Mouse (Mus musculus): ENCODE measurements around the gene Dab1. TPM values are rescaled to one million over a fixed set of nuclear protein-coding genes. Genes with fewer than 3 reads are reported as not detected.

The Dab1 gene
- polyA plus RNA-seq, 1 experiment from 2014 or later = 41.3 TPM

- no peak overlapping the region for H3K27ac ChIP-seq
- H3K4me3 ChIP-seq = no peak overlapping the region
- no peak overlapping the region for H3K4me2 ChIP-seq (replicated peaks)
- 46% methylated on average over 5 of the region's 5 CpGs for WGBS
- H3K36me3 ChIP-seq = no peaks in the 10 kb centered on the region
- H3K9me3 ChIP-seq = no peaks in the 10 kb centered on the region
- no peaks in the 10 kb centered on the region for H3K27me3 ChIP-seq (replicated peaks)
- no peak for ATAC-seq (ENCODE audit: low FRiP score, low read depth)
- no peaks in the 10 kb centered on the region for H3K4me1 ChIP-seq
- H3K9ac ChIP-seq = no peak overlapping the region
These were observed 766.1 kb downstream of the Dab1 start for GRCm38 (mm10) chr4:104385272-104385671.

DNA sequence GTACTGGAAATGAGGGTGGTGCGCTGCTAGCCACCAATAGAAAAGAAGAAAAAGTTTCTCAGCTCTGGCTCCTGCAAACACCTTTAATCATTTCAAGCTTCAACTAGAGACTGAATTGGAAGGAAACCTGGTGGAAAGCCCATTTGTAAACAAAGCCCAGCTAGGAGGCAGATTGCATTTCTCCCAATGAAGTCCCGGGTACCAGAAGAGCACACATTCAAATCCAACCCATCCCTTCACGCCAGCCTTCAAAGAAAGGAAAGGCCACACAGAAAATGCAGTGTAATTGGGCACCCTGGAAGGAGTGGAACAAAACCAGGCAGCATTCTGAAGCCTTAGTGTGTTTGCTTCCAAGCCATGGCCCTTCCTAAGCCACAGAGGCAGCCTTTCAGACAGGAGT lies 776.4 kb downstream of the Dab1 start:
- H3K36me3 ChIP-seq = no peaks in the 10 kb centered on the region
- H3K4me3 ChIP-seq = no peak overlapping the region
- H3K4me2 ChIP-seq (replicated peaks) = no peak overlapping the region
- H3K27me3 ChIP-seq (replicated peaks) = no peaks in the 10 kb centered on the region
- H3K4me1 ChIP-seq = peaks cover 8% of the 10 kb centered on the region
- ATAC-seq (ENCODE audit: low FRiP score, low read depth) = no peak
- H3K9ac ChIP-seq = no peak overlapping the region
- no peaks in the 10 kb centered on the region for H3K9me3 ChIP-seq
- H3K27ac ChIP-seq = no peak overlapping the region
- 73% methylated on average over 3 of the region's 3 CpGs for WGBS

DNA sequence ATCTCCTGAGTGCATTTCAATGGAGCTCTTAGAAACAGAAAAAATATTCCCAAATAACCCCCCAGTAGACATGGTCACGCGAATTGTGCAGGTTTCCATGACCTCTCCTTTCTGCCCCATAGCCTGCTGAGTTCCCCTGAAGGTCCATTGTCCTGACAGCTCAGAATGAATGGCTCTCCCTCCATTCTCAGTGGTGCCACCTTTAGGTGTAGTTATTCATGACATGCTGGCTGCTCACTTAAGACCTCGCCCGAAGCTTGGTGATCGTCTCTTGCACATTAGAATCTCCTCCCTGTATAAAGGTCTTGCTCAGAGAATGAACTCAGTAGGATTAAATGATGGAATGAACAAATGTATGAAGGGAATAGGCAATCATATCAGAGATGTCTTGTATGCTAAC lies 776.9 kb downstream of the Dab1 start:
- Histone ChIP-seq H3K4me1 (peaks cover 8% of the 10 kb centered on the region), H3K27ac (no peak overlapping the region), H3K4me2 (replicated peaks) (no peak overlapping the region), H3K4me3 (no peak overlapping the region), H3K36me3 (no peaks in the 10 kb centered on the region), H3K9ac (no peak overlapping the region), H3K27me3 (replicated peaks) (no peaks in the 10 kb centered on the region), H3K9me3 (no peaks in the 10 kb centered on the region)
- ATAC-seq (ENCODE audit: low FRiP score, low read depth) = no peak
- 85% methylated on average over 5 of the region's 5 CpGs for WGBS

DNA sequence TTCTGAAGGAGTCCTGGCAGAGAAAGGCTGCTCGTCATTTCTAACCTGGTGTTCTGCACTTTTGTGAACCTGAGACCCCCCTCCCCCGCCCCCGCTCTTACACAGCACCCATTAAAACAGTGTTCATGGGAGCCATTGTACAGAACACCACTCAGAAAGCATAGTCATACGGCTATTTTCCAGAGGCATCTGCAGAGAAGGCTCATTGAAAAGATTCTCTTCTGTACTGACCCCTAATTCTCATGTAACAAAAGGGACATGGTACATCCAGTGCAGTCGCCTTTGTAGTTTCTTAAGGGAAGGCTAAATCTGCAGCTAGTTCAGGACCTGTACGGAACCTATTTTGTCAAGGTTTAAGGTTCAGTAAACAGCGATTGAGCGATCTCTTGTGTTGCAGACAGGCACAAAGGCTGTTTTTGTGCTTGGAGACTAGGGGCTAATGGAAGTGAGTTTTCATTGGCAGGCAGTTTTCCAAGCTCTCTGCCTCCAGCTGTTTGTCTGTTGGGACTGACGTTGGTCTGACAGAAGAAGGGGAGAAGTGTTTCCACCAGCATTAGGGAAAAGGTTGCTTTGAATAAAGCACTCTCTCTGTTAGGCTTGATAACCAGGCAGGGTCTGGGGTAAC lies 780.1 kb downstream of the Dab1 start:
- Histone ChIP-seq H3K27ac (no peak overlapping the region), H3K27me3 (replicated peaks) (no peaks in the 10 kb centered on the region), H3K4me2 (replicated peaks) (no peak overlapping the region), H3K36me3 (no peaks in the 10 kb centered on the region), H3K4me1 (peaks cover 8% of the 10 kb centered on the region), H3K9ac (no peak overlapping the region), H3K4me3 (no peak overlapping the region), H3K9me3 (no peaks in the 10 kb centered on the region)
- ATAC-seq (ENCODE audit: low FRiP score, low read depth) = peak; percentile 61; the same call in 1 of the 2 replicates
- WGBS = 41% methylated on average over 9 of the region's 9 CpGs

GRCm38 (mm10) chr4:104404099-104404498 lies 784.9 kb downstream of the Dab1 start:
- no peak overlapping the region for H3K27ac ChIP-seq
- 92% methylated on average over 5 of the region's 5 CpGs for WGBS
- H3K36me3 ChIP-seq = no peaks in the 10 kb centered on the region
- no peak overlapping the region for H3K4me2 ChIP-seq (replicated peaks)
- H3K9ac ChIP-seq = no peak overlapping the region
- no peaks in the 10 kb centered on the region for H3K9me3 ChIP-seq
- no peak overlapping the region for H3K4me3 ChIP-seq
- peaks cover 6% of the 10 kb centered on the region for H3K4me1 ChIP-seq
- no peak for ATAC-seq (ENCODE audit: low FRiP score, low read depth)
- H3K27me3 ChIP-seq (replicated peaks) = no peaks in the 10 kb centered on the region

GRCm38 (mm10) chr4:104410922-104411321 lies 791.8 kb downstream of the Dab1 start:
- Histone ChIP-seq H3K9ac (no peak overlapping the region), H3K4me2 (replicated peaks) (no peak overlapping the region), H3K4me3 (no peak overlapping the region), H3K27ac (no peak overlapping the region), H3K9me3 (no peaks in the 10 kb centered on the region), H3K36me3 (no peaks in the 10 kb centered on the region), H3K4me1 (peaks cover 9% of the 10 kb centered on the region; the same call in 1 of the 2 replicates), H3K27me3 (replicated peaks) (no peaks in the 10 kb centered on the region)
- no peak for ATAC-seq (ENCODE audit: low FRiP score, low read depth)
- WGBS = 88% methylated on average over 6 of the region's 6 CpGs

DNA sequence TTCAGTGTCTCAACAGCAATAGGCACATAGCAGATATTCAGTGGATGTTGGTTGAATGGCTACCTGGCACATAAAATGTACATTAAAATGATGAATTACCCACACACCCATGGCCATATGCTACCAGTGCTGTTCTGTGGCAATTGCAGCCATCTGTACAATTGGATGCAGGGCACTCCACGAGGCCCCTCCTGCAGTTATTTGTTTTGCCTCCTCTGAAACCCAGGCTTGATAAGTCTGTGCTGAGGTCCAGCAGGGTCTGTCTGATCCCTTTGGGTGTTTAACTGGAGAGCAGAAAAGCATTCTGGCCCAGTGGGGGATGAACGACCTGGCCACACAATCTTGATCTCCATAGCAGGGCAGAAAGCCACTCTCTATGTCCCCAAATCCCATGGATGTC lies 796.3 kb downstream of the Dab1 start:
- no peak for ATAC-seq (ENCODE audit: low FRiP score, low read depth)
- no peak overlapping the region for H3K4me2 ChIP-seq (replicated peaks)
- no peak overlapping the region for H3K4me3 ChIP-seq
- H3K27me3 ChIP-seq (replicated peaks) = no peaks in the 10 kb centered on the region
- H3K9ac ChIP-seq = no peak overlapping the region
- no peak overlapping the region for H3K27ac ChIP-seq
- no peaks in the 10 kb centered on the region for H3K36me3 ChIP-seq
- no peaks in the 10 kb centered on the region for H3K9me3 ChIP-seq
- H3K4me1 ChIP-seq = peaks cover 9% of the 10 kb centered on the region; the same call in 1 of the 2 replicates
- 31% methylated on average over 2 of the region's 2 CpGs for WGBS

GRCm38 (mm10) chr4:104418354-104418753 lies 799.2 kb downstream of the Dab1 start:
- H3K4me1 ChIP-seq = peaks cover 9% of the 10 kb centered on the region; the same call in 1 of the 2 replicates
- no peak overlapping the region for H3K4me2 ChIP-seq (replicated peaks)
- WGBS = 94% methylated on average over 2 of the region's 2 CpGs
- H3K9ac ChIP-seq = no peak overlapping the region
- no peaks in the 10 kb centered on the region for H3K27me3 ChIP-seq (replicated peaks)
- no peak for ATAC-seq (ENCODE audit: low FRiP score, low read depth)
- no peaks in the 10 kb centered on the region for H3K36me3 ChIP-seq
- H3K27ac ChIP-seq = no peak overlapping the region
- H3K4me3 ChIP-seq = no peak overlapping the region
- no peaks in the 10 kb centered on the region for H3K9me3 ChIP-seq

DNA sequence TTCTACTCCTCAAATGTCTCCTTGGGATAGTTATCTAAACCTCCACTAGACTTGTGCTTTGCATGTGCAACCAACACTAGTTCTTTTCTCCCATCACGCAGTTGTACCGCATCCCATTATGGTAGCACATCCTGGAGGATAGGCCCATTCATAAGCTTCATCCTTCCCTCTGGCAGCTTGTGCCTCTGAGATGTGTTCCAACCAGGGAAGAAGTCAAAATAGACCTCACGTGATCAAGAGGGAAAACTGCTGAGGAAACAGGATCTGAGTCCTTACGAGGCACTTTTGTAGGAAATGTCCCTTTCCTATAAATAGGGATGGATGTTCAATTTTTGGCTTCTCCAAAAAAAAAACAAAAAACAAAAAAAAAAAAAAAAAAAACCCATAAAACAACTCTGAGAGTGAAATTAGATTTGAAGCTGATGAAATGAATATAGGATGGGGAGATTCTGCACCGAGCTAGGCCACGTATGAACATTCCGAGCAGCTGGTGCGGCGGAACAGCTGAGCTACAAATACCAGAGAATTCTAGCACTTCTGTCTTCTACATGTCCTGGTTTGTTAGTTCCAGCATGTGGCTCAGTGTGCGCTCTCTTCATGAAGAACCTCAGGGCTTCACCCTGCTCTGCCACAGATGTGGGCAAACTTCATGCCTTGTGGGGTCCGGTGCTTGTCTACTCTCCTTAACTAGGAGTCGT lies 802.0 kb downstream of the Dab1 start:
- H3K27ac ChIP-seq = no peak overlapping the region
- no peak overlapping the region for H3K4me3 ChIP-seq
- no peaks in the 10 kb centered on the region for H3K36me3 ChIP-seq
- ATAC-seq (ENCODE audit: low FRiP score, low read depth) = no peak
- no peak overlapping the region for H3K9ac ChIP-seq
- no peaks in the 10 kb centered on the region for H3K27me3 ChIP-seq (replicated peaks)
- no peak overlapping the region for H3K4me2 ChIP-seq (replicated peaks)
- 96% methylated on average over 12 of the region's 12 CpGs for WGBS
- no peaks in the 10 kb centered on the region for H3K4me1 ChIP-seq
- no peaks in the 10 kb centered on the region for H3K9me3 ChIP-seq

GRCm38 (mm10) chr4:104429127-104429526 lies 810.0 kb downstream of the Dab1 start:
- Histone ChIP-seq H3K4me1 (no peaks in the 10 kb centered on the region), H3K36me3 (no peaks in the 10 kb centered on the region), H3K9me3 (no peaks in the 10 kb centered on the region), H3K4me3 (no peak overlapping the region), H3K4me2 (replicated peaks) (no peak overlapping the region), H3K27ac (no peak overlapping the region), H3K27me3 (replicated peaks) (no peaks in the 10 kb centered on the region), H3K9ac (no peak overlapping the region)
- 96% methylated on average over 7 of the region's 7 CpGs for WGBS
- ATAC-seq (ENCODE audit: low FRiP score, low read depth) = no peak

DNA sequence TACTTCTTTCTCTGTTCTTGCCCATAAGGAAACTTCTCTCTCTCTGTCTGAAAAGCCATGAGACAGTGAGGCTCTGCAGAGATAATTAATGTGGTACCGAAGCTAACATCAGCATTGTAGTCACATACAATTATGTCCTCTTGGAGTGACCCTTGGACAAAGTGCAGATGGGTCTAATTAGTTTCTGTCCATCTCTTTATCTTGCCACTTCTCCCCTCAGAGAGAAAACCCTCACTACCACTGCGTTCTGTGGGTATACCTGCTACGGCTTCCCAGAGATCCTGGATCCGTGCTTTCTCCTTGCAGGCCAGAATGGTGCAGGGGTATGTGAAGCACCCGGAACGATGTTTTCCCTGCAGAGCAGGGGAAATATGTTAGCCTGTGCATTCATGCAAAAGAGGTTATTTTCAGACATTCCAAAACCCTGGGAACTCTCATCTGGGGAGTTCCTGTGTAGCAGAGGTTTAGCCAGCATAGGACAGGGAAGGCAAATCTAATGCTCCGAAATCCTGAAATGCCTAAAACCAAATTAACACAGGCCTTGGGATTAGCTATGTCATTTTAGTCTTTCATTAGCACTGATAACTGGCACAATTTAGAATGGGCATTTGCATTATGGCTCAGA lies 812.2 kb downstream of the Dab1 start:
- no peak overlapping the region for H3K27ac ChIP-seq
- no peak overlapping the region for H3K9ac ChIP-seq
- H3K4me2 ChIP-seq (replicated peaks) = no peak overlapping the region
- no peaks in the 10 kb centered on the region for H3K27me3 ChIP-seq (replicated peaks)
- no peaks in the 10 kb centered on the region for H3K4me1 ChIP-seq
- no peak for ATAC-seq (ENCODE audit: low FRiP score, low read depth)
- WGBS = 77% methylated on average over 7 of the region's 7 CpGs
- H3K9me3 ChIP-seq = no peaks in the 10 kb centered on the region
- no peak overlapping the region for H3K4me3 ChIP-seq
- no peaks in the 10 kb centered on the region for H3K36me3 ChIP-seq

DNA sequence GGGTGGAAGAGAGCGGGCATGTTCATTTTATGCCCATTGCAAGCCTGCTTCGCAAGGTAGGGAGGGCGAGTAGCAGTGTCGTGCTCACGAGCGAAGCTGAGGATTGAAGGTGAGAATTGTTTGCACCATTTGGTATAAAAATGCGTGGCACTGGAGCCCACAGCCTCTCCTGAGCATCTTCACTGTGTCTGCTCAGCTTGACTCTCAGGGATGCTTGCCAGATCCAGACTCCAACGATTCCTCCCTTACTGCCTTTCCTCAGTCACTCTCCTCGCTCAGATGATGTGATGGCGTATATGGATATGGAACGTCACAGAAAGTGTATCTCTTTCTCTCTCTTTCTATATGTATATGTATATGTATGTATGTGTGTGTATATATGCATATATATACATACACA lies 813.0 kb downstream of the Dab1 start:
- Histone ChIP-seq H3K4me2 (replicated peaks) (no peak overlapping the region), H3K36me3 (no peaks in the 10 kb centered on the region), H3K27me3 (replicated peaks) (no peaks in the 10 kb centered on the region), H3K9ac (no peak overlapping the region), H3K27ac (no peak overlapping the region), H3K4me1 (no peaks in the 10 kb centered on the region), H3K4me3 (no peak overlapping the region), H3K9me3 (no peaks in the 10 kb centered on the region)
- WGBS = 87% methylated on average over 11 of the region's 11 CpGs
- no peak for ATAC-seq (ENCODE audit: low FRiP score, low read depth)

All from neural tube, embryonic 12.5 days (tissue).